Mouse (Mus musculus) large intestine, adult 2 months (tissue): ENCODE data around the gene Ccdc102a. TPM values are rescaled to one million over a fixed set of nuclear protein-coding genes. Genes with fewer than 3 reads are reported as not detected.
A peak's percentile ranks its signal among the peaks of the same experiment; 100 is the strongest.

Source experiments
- DNase-seq: peaks from one replicate; pipeline ENCODE4 v3.0.0-alpha.2; 2012; ENCODE audit warnings: low read depth, low spot score
- WGBS: fragments of 180-500 bp; shearing (Covaris S2); methylation state at CpG from one replicate; pipeline ENCODE4 v1.1.7; 2018; 5-methylcytosine and 5-hydroxymethylcytosine counted together
- polyA plus RNA-seq: library from polyadenylated mRNA; depleted of rRNA; stranded (reverse); fragments of >200 nt; gene quantifications from 2 replicates; pipeline ENCODE4 v1.2.3, GENCODE M21; 2012; rRNA removed

The Ccdc102a gene
- polyA plus RNA-seq = 4.3 and 5.8 TPM in 2 replicates

- DNase-seq = no peak
- WGBS = 4% methylated on average over 44 of the region's 51 CpGs
Measured at GRCm38 (mm10) chr8:94917851-94918495, at the start of gene Ccdc102a. Ccdc102a (minus strand) TSS chr8:94918098.

DNA sequence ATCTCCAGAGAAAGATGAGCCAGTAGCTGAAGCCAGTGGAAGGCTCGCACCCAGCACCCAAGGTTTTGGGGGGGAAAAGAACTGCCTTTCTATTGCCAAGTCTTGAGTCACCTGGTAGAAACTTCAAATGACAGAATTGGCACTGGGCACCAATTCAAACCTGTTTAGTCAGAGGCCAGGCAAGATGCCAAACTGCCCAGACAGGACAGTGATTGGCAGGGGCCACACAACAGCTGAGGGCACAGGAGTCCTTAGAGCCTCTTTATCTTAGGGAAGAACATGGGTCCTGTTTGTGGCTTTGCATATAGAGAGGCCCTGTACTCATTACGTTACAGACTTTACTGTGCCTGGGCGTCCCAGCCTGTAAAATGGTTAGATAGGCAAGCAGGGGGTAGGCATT, 49.7 kb upstream of the Ccdc102a start:
- no peak for DNase-seq

GRCm38 (mm10) chr8:94967071-94967470, 49.2 kb upstream of the Ccdc102a start:
- WGBS = 19% methylated on average over 4 of the region's 4 CpGs
- no peak for DNase-seq

More for the DNA sequence above, 49.7 kb upstream of the Ccdc102a start:
- WGBS = 45% methylated on average over 3 of the region's 3 CpGs

DNA sequence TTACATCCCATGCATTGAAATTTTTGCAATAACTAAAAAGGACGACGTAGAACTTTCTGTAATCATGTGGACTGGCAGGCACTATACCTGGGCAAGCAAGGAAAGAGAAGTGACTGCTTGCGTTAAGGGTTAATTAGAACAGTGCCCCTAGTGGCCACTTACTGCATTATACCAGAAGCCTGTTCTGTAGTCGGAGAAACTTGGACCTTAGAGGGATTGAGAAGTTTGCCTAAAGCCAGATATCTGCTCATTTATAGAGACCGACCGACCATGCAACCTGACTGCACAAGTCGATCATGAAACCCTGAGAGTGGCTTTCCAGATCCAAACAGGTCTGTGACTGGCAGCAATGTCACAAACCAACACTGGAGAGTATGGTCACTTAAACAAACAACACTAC, 48.7 kb upstream of the Ccdc102a start:
- DNase-seq = no peak
- WGBS = 5% methylated on average over 7 of the region's 7 CpGs

DNA sequence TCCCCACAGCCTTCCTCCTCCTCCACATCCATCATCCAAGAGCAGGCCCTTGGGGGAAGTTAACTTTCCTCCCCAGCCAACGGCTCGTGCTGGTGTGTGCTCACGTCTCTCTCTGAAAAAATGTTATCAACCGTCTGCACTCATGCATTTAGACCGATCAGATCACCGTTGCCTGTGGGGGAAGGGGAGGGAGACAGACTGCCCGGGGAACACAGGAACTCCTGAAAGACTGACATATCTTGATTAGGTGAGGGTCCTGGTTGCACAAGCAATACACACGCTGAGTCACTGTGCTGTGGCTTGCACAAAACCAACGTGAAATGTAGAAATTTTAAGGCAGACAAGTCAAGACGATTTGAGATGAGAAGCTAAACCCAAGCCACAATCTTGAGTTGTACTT, 46.9 kb upstream of the Ccdc102a start:
- 32% methylated on average over 10 of the region's 10 CpGs for WGBS
- DNase-seq = no peak

DNA sequence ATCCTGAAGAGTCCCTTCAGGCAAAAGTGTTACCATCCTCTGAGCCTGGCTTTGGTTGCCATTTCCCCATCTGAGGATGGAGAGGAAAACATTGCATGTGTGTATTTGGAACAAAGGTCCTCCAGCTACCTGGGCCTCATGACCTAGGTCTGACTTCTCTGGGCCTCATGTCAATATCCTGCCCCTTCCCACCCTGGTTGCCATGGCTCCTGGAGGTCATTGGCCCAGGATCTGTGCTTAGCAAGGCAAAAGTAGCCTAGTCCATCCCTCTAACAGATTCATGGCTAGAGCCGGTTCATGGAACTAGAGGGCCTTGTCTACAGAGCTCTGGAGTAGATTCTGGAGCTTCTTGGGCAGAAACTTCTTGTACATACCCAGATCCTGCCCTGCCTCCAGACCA, 44.3 kb upstream of the Ccdc102a start:
- no peak for DNase-seq
- 52% methylated on average over 1 of the region's 1 CpGs for WGBS

GRCm38 (mm10) chr8:94956078-94956574, 38.2 kb upstream of the Ccdc102a start:
- WGBS = 35% methylated on average over 1 of the region's 1 CpGs

GRCm38 (mm10) chr8:94954921-94955758, 37.2 kb upstream of the Ccdc102a start:
- no peak for DNase-seq

More at GRCm38 (mm10) chr8:94956078-94956574, 38.2 kb upstream of the Ccdc102a start:
- DNase-seq = no peak

DNA sequence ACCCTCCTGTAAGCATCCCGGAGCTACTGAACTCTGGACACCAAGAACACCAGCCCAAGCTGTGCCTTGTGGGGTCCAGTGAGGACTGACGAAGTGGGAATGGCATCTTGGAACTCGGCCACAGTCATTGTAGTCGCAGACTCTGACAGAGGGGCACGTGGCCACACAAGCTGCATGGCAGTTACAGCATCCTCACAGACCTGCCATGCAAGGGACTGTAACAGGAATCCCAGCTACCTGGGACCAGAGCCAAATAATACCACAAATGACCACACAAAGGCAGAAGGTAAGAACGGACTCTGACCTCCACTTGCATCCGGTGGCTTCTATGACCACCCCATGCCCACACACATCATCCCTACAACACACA, 36.5 kb upstream of the Ccdc102a start:
- WGBS = 25% methylated on average over 7 of the region's 7 CpGs
- no peak for DNase-seq

More at GRCm38 (mm10) chr8:94954921-94955758, 37.2 kb upstream of the Ccdc102a start:
- WGBS = 6% methylated on average over 9 of the region's 9 CpGs

DNA sequence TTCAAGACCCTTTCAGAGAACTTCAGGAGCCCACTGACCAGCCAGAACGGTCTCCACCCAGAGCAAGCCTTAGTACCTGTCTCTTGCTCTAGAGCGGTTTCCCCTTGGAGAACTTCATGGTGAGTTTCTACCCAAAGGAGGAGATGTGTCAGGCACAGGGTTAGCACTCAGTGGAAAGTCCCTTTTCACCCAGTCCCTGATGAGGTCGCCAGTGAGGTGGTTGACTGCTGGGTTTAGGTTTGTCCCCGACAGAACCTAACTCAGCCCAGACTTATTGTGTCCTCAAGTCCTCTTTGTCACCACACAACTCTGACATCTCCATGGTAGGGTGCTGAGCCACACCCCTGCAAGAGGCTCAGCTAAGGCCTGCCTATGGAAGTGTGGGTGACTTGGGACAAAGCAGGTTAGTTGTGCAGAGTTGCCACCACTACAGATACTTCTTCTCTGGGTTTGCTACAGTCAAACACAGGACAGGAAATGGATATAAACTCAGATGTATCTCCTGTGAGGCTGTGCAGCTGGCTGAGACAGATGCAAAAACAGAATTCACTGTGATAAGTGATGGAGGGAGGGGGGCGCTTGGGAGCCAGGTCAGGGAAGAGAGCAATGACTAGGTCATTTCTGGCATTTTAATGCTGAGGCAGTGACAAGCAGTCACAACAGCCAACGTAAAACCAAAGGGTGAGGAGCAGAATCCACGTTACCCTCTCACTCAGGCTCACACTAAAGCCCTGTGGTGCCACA, 35.9 kb upstream of the Ccdc102a start:
- DNase-seq = no peak
- 70% methylated on average over 7 of the region's 7 CpGs for WGBS

GRCm38 (mm10) chr8:94952086-94952485, 34.2 kb upstream of the Ccdc102a start:
- DNase-seq = no peak
- 79% methylated on average over 5 of the region's 5 CpGs for WGBS

DNA sequence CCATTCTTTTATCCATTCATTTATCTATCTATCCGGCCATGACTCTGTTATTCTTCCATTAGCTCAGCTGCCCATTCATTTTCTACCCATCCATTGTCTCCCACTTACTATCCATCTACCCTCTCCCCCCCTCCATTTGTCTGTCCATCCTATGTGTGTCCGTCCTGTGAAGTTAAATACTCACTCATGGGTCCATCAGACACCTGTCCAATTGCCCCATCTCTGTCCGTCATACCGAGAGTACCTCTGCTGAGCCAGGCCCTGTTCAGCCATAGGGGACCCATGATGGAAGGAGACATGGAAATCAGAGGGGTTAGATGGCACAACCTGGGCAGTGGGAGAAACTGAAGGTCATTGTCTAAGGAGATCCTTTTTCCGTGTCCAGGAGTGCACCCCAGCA, 32.6 kb upstream of the Ccdc102a start:
- no peak for DNase-seq
- WGBS = 77% methylated on average over 5 of the region's 5 CpGs

GRCm38 (mm10) chr8:94950046-94950445, 32.1 kb upstream of the Ccdc102a start:
- WGBS = 18% methylated on average over 4 of the region's 4 CpGs
- peak; percentile 40 for DNase-seq

DNA sequence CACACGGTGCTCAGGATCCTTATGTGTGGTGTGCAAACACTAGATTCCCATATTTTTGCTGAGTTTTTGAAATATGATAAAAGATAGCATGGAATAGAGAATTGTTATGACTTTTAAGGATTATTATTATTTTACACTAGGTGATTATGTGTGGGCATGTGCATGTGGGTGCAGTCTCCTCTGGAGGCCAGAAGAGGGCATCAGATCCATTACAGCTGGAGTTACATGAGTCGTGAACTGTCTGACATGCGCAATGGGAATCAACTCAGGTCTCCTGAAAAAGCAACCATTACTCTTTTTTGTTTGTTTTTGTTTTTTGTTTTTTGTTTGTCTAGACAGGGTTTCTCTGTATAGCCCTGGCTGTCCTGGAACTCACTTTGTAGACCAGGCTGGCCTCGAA, 31.1 kb upstream of the Ccdc102a start:
- 87% methylated on average over 4 of the region's 4 CpGs for WGBS
- DNase-seq = no peak

DNA sequence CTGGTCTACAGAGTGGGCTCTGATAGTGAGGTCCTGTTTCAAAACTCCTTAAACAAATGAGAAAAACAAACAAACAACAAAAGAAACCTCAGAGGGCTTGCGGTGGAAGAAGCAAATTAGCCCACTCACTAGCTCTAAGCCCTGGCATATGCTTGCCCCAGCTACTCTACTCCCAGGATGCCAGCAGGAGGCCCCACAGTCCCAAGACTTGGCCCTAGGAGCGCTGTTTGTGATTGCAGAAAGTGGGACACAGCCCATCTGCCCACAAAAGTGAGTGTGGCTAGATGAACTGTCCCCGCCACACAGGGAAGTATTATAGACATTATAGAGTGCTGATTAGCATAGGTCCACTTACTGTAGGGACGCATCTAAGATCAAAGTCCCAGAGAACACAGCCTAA, 30.5 kb upstream of the Ccdc102a start:
- 80% methylated on average over 4 of the region's 4 CpGs for WGBS

DNA sequence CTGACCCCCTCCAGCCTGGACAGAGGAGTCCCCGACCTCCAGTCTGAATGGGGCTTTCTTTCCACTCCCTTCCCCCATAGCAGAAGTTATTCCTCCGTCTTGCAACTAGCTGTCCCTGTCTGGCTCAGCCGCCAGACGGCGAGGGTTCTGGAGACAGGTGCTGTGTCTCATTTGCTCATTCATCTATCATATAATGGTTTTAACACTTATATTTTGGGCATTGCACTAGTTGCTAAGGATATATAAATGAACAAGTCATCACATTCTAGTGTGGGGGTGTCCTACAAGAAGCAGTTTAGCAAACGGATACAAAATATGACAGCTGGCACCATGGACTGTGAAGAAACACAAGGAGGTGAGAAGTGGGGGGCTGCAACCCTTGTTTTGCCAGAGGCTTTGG, 27.3 kb upstream of the Ccdc102a start:
- DNase-seq = no peak
- 63% methylated on average over 6 of the region's 6 CpGs for WGBS

More for the DNA sequence above, 30.5 kb upstream of the Ccdc102a start:
- no peak for DNase-seq

- 12% methylated on average over 6 of the region's 6 CpGs for WGBS
- DNase-seq = no peak
Measured at GRCm38 (mm10) chr8:94942566-94942965, 24.7 kb upstream of the Ccdc102a start.

DNA sequence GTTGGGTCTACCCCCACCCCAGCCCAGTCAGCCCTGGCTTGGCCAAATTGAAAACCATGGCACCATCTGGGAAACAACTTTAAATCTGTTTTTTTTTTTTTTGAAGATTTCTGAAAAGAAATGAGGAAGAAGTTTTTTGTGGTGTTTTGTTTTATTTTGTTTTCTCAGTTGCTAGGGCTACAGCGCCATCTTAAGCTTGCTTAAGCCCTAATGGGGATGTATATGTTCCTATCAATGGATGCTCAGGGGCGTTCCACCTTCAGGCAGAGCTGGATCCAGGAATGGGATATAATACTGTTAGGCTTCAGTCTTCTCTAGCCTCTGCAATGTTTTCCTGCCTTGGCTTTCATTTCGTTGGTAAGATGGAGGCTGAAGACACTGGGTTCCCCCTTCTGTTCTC, 17.3 kb upstream of the Ccdc102a start:
- 63% methylated on average over 3 of the region's 3 CpGs for WGBS

GRCm38 (mm10) chr8:94933918-94934317, 16.0 kb upstream of the Ccdc102a start:
- no peak for DNase-seq
- WGBS = 46% methylated on average over 5 of the region's 5 CpGs

More for the DNA sequence above, 17.3 kb upstream of the Ccdc102a start:
- no peak for DNase-seq

DNA sequence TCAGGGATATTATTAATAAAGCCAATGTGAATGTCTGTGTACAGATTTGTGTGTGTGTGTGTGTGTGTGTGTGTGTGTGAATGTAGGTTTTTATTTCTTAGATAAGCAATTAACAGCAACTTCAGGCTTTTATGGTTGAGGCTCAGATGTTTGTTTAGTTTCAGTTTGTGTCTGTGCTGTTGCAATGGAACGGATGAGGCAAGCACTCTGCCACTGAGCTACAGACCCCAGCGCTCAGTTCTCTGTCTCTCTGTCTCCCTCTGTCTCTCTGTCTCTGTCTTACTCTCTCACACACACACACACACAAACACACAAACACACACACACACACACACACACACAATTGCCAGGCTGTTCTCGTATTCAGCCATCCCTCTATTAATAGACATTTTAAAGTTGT, 10.3 kb upstream of the Ccdc102a start:
- no peak for DNase-seq
- 41% methylated on average over 3 of the region's 3 CpGs for WGBS
